Mouse (Mus musculus): ENCODE measurements at regions not wholly inside any gene's neighbourhood (a gene's known extent, or its start where the extent isn't known, plus 50 kb on each side); places are given as distances from the start of the nearest gene placed in this dataset.

DNA sequence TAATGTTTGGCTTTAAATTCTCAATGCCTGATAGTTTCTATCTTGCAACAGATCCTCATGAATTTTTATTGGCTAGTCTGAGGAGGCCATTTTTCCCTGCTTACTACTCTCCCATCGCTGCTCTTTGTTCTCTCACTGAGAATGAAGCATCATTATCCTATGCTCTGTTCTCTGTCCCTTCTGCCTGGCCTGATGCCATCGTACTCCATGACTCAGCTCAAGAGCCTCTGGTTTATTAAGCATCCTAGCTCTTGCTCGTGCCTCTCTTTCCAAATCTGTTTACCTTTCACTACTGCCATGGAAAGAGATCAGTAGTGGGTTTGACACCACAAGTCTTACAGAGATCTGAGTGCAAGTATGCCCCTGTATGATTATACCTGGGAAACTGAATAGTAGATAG is 926.8 kb downstream of the Gm9195 start:
- TF ChIP-seq POLR2A (IDR thresholded peaks at IDR 0.05; ENCODE audit: borderline replicate concordance, extremely low read depth, low read depth, low read length), result no peak
- TF ChIP-seq CTCF (IDR thresholded peaks at IDR 0.05; ENCODE audit: insufficient read depth, low read length), result no peak
